Mouse (Mus musculus): ENCODE measurements around the gene Surf1. TPM values are rescaled to one million over a fixed set of nuclear protein-coding genes. Genes with fewer than 3 reads are reported as not detected.

Gene Surf1
- polyA plus RNA-seq, 1 experiment from 2014 or later = 97.5 TPM

Other genes starting within 250 kb of the Surf1 start
- gene Lcn4, start 245.2 kb downstream of the Surf1 start, polyA plus RNA-seq (2015; fragmentation: Nextera tagmentation; extraction: Ambion mirVana) = not detected in 2 replicates
- gene Abo, start 51.6 kb downstream of the Surf1 start, polyA plus RNA-seq (2015; fragmentation: Nextera tagmentation; extraction: Ambion mirVana) = not detected in 2 replicates
- 29.4 and 32.2 TPM in 2 replicates for gene Surf6, start 13.7 kb downstream of the Surf1 start, polyA plus RNA-seq (2015; fragmentation: Nextera tagmentation; extraction: Ambion mirVana)
- gene Med22, start 5.9 kb downstream of the Surf1 start, polyA plus RNA-seq (2015; fragmentation: Nextera tagmentation; extraction: Ambion mirVana) = 95.7 and 108 TPM in 2 replicates
- gene Rpl7a, start 5.8 kb downstream of the Surf1 start, polyA plus RNA-seq (2015; fragmentation: Nextera tagmentation; extraction: Ambion mirVana) = 385 and 446 TPM in 2 replicates
- gene Surf2, start 163 bp downstream of the Surf1 start, polyA plus RNA-seq (2015; fragmentation: Nextera tagmentation; extraction: Ambion mirVana) = 56.6 and 58.4 TPM in 2 replicates
- 110 and 126 TPM in 2 replicates for gene Surf4, start 17.4 kb upstream of the Surf1 start, polyA plus RNA-seq (2015; fragmentation: Nextera tagmentation; extraction: Ambion mirVana)
- gene Stkld1, start 17.5 kb upstream of the Surf1 start, polyA plus RNA-seq (2015; fragmentation: Nextera tagmentation; extraction: Ambion mirVana) = 0.13 and 0.61 TPM in 2 replicates
- 38.0 and 39.2 TPM in 2 replicates for gene Rexo4, start 47.9 kb upstream of the Surf1 start, polyA plus RNA-seq (2015; fragmentation: Nextera tagmentation; extraction: Ambion mirVana)
- gene Adamts13, start 56.9 kb upstream of the Surf1 start, polyA plus RNA-seq (2015; fragmentation: Nextera tagmentation; extraction: Ambion mirVana) = 0.09 TPM in 1 of 2 replicates, not detected in the other
- 98.5 and 103 TPM in 2 replicates for gene Cacfd1, start 93.4 kb upstream of the Surf1 start, polyA plus RNA-seq (2015; fragmentation: Nextera tagmentation; extraction: Ambion mirVana)
- gene Slc2a6, start 111.5 kb upstream of the Surf1 start, polyA plus RNA-seq (2015; fragmentation: Nextera tagmentation; extraction: Ambion mirVana) = 17.2 and 20.0 TPM in 2 replicates
- 2.5 and 3.4 TPM in 2 replicates for gene Mymk, start 155.6 kb upstream of the Surf1 start, polyA plus RNA-seq (2015; fragmentation: Nextera tagmentation; extraction: Ambion mirVana)
- gene Adamtsl2, start 162.8 kb upstream of the Surf1 start, polyA plus RNA-seq (2015; fragmentation: Nextera tagmentation; extraction: Ambion mirVana) = 7.2 and 7.7 TPM in 2 replicates
- 10.1 and 10.3 TPM in 2 replicates for gene Fam163b, start 226.0 kb upstream of the Surf1 start, polyA plus RNA-seq (2015; fragmentation: Nextera tagmentation; extraction: Ambion mirVana)
- gene Dbh, start 248.7 kb upstream of the Surf1 start, polyA plus RNA-seq (2015; fragmentation: Nextera tagmentation; extraction: Ambion mirVana) = 0.29 and 0.37 TPM in 2 replicates

Data from neural tube, embryonic 15.5 days (tissue).